Mouse (Mus musculus) E14TG2a.4 (cell line): ENCODE results near the gene Gpc5.

ENCODE experiments used
- CTCF ChIP-seq: conservative IDR thresholded peaks from 2 replicates; pipeline ENCODE4 v1.5.1; 2014; ENCODE audit warnings: low read length
- NANOG ChIP-seq: IDR thresholded peaks from 2 replicates; pipeline ENCODE4 v1.6.1; 2014; ENCODE audit warnings: borderline replicate concordance, low read length, mixed read lengths

GRCm38 (mm10) chr14:115107467-115107866 is 15.5 kb downstream of the Gpc5 start:
- TF ChIP-seq CTCF (no peak), NANOG (no peak)
